ENCODE assay signal across 7 mouse cellular contexts in genomic region chr9:4442908-4443307, GRCm38 (mm10).
DNase-seq lines count a peak whose midpoint lies in the region; ATAC-seq lines count a peak whose summit lies in the region.

No protein-coding gene starts in this region.

- no peak overlapping the region for H3K4me2 ChIP-seq in kidney, embryonic 15.5 days

- H3K4me1 ChIP-seq in kidney, embryonic 15.5 days: no peaks in the 10 kb centered on the region

- no peak overlapping the region for H3K9ac ChIP-seq in kidney, embryonic 15.5 days

- H3K27ac ChIP-seq in kidney, embryonic 15.5 days: no peak overlapping the region

- H3K36me3 ChIP-seq in kidney, embryonic 15.5 days: no peaks in the 10 kb centered on the region

- no peak overlapping the region for H3K4me3 ChIP-seq in kidney, embryonic 15.5 days (replicated peaks)

- no peaks in the 10 kb centered on the region for H3K9me3 ChIP-seq in kidney, embryonic 15.5 days (replicated peaks)

- no peaks in the 10 kb centered on the region for H3K27me3 ChIP-seq in kidney, embryonic 15.5 days

- peak; percentile 38 for DNase-seq in right cerebral cortex, postnatal 4 days
- DNase-seq in right cerebral cortex, postnatal 36 days (ENCODE audit: low spot score in 2 of 2): no peak
- peak; percentile 82 for DNase-seq in ZHBTc4 (ENCODE audit: low read depth, low spot score)
- peak; percentile 28 for DNase-seq in embryo, embryonic 9.5 days (ENCODE audit: extremely low spot score)
- peak; percentile 4 to 31 for DNase-seq in thymus, postnatal 10 days (ENCODE audit: low spot score in 2 of 2)

- 26% methylated on average over 2 of the region's 2 CpGs for WGBS in kidney, embryonic 15.5 days

- peak; percentile 73; the same call in 1 of the 2 replicates for ATAC-seq in kidney, embryonic 15.5 days (replicated peaks; ENCODE audit: low FRiP score)
- peak; percentile 84 for ATAC-seq in megakaryocyte, adult 5-6 weeks (ENCODE audit: poor library complexity, severe bottlenecking)

Comparison
In these comparisons a context has a peak if more than half of its experiments do, and no peak if none do; other contexts are left out.
1. DNase-seq: peak in right cerebral cortex, postnatal 4 days (single experiment), ZHBTc4 (single experiment), embryo, embryonic 9.5 days (single experiment) and thymus, postnatal 10 days (2 of 2); none in right cerebral cortex, postnatal 36 days (0 of 2).